In the genomic region with DNA sequence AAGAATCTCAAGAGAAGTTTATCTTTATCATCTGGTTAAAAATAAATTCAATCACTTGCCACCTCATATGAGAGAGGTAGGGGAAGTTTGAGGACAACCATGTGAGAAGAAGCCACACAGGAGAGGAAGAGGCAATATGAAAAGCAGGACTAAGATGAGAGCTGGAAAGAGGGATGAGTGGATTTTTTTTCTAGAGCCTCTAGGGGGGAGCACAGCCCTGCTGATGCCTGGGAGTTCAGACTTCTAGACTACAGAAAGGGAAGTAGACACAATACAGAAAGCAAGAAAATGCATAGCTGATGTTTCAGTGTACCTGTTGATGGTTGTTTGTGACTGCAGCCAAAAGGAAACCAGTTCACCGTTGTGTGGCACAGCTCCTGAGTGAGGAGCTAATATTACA, we compare ENCODE assay signal across 22 mouse cellular contexts.
DNase-seq lines count a peak whose midpoint lies in the region; ATAC-seq and TF ChIP-seq lines count a peak whose summit lies in the region.
"Had no signal": no experiment of that assay in that cellular context is flagged by ENCODE, and none has a peak within 500 bp of the region (broad histone marks: within the 10 kb centered on the region; RNA-seq: fewer than 3 reads in every experiment).

No protein-coding gene starts in this region.

- peak; percentile 56 for TF ChIP-seq CTCF in left cerebral cortex, adult 2 months (IDR thresholded peaks at IDR 0.05)
- peak; percentile 21 for TF ChIP-seq CTCF in Patski (IDR thresholded peaks at IDR 0.05)

- WGBS in heart, embryonic 10.5 days, result 93% methylated on average over 1 of the region's 1 CpGs
- 95% methylated on average over 1 of the region's 1 CpGs for WGBS in forebrain, embryonic 16.5 days

- no peaks in the 10 kb centered on the region for H3K4me1 ChIP-seq in heart, embryonic 10.5 days
- no peaks in the 10 kb centered on the region for H3K4me1 ChIP-seq in forebrain, embryonic 16.5 days (replicated peaks; ENCODE audit: control insufficient read depth, insufficient read depth, low read length)
- H3K4me1 ChIP-seq: forebrain, embryonic 10.5 days; megakaryocyte, embryonic 14.5 days had no signal

- no peak overlapping the region for H3K9ac ChIP-seq in forebrain, embryonic 16.5 days (replicated peaks; ENCODE audit: low read depth, low read length)
- H3K9ac ChIP-seq: hindbrain, embryonic 15.5 days; liver, postnatal 0 days had no signal

- in situ Hi-C loops in Patski (cut with MboI; ENCODE audit: low pct_unique_long_range_greater_than_20kb), result no loop called here

- no peaks in the 10 kb centered on the region for H3K27me3 ChIP-seq in heart, embryonic 10.5 days (ENCODE audit: insufficient read depth, poor library complexity, severe bottlenecking)
- H3K27me3 ChIP-seq in Patski, result peaks cover 7% of the 10 kb centered on the region
- H3K27me3 ChIP-seq in forebrain, embryonic 16.5 days (replicated peaks; ENCODE audit: control insufficient read depth, insufficient read depth, low read length), result no peaks in the 10 kb centered on the region
- H3K27me3 ChIP-seq: hindbrain, embryonic 15.5 days; megakaryocyte, embryonic 14.5 days had no signal

- ATAC-seq in Patski, result no peak
- ATAC-seq in forebrain, embryonic 16.5 days, result no peak
- ATAC-seq: intestine, embryonic 16.5 days; liver, postnatal 0 days had no signal

- intact Hi-C loops in heart, postnatal 10 days (cut with DNase I), result loop anchor here (10.0 kb wide), 1 partner anchor 401 kb away; no protein-coding TSS in a partner anchor
- intact Hi-C loops in left cerebral cortex, adult 2 months (cut with DNase I), result loop anchor here (5.0 kb wide), 1 partner anchor 409 kb away; no protein-coding TSS in a partner anchor
- intact Hi-C loops in left cerebral cortex, postnatal 4 days (cut with DNase I), result no loop called here

- H3K4me3 ChIP-seq in heart, embryonic 10.5 days, result no peak overlapping the region
- H3K4me3 ChIP-seq in left cerebral cortex, adult 2 months, result no peak overlapping the region
- H3K4me3 ChIP-seq in forebrain, embryonic 16.5 days (replicated peaks; ENCODE audit: low read length), result no peak overlapping the region
- H3K4me3 ChIP-seq: forebrain, embryonic 10.5 days; hindbrain, embryonic 15.5 days; megakaryocyte, embryonic 14.5 days had no signal

- H3K4me2 ChIP-seq in forebrain, embryonic 16.5 days (ENCODE audit: low read length), result no peak overlapping the region
- H3K4me2 ChIP-seq: hindbrain, embryonic 15.5 days had no signal

- CTCF ChIA-PET in Patski (lab: Charles Lee), result interaction anchor here (0.8 kb wide), 1 partner anchor 410 kb away, joined by 3 read pairs; no protein-coding TSS in a partner anchor

- no peak overlapping the region for H3K27ac ChIP-seq in heart, embryonic 10.5 days
- no peak overlapping the region for H3K27ac ChIP-seq in left cerebral cortex, adult 2 months
- no peak overlapping the region for H3K27ac ChIP-seq in forebrain, embryonic 16.5 days (ENCODE audit: low read length)
- H3K27ac ChIP-seq: forebrain, embryonic 10.5 days; hindbrain, embryonic 15.5 days; kidney, postnatal 0 days had no signal

- no peaks in the 10 kb centered on the region for H3K36me3 ChIP-seq in heart, embryonic 10.5 days
- H3K36me3 ChIP-seq in forebrain, embryonic 16.5 days (ENCODE audit: control insufficient read depth, insufficient read depth), result no peaks in the 10 kb centered on the region
- H3K36me3 ChIP-seq: forebrain, embryonic 10.5 days; G1E; hindbrain, embryonic 15.5 days had no signal

- DNase-seq in heart, postnatal 10 days, result peak; percentile 1 to 5
- DNase-seq in heart, embryonic 10.5 days (ENCODE audit: low spot score), result no peak
- no peak for DNase-seq in left cerebral cortex, adult 2 months (ENCODE audit: extremely low spot score in 1 of 2, low spot score in 2 of 2)
- no peak for DNase-seq in left cerebral cortex, postnatal 4 days
- no peak for DNase-seq in Patski (ENCODE audit: low read depth, low spot score)
- no peak for DNase-seq in lung, postnatal 36 days
- DNase-seq: cerebellum, adult 9-10 months; embryo, embryonic 11 days; heart, postnatal 4 days; liver; liver, postnatal 0 days; lung, postnatal 10 days; midbrain, embryonic 14.5 days; right cerebral cortex, postnatal 25 days; thymus, adult 2 months had no signal

- H3K9me3 ChIP-seq in heart, embryonic 10.5 days, result no peaks in the 10 kb centered on the region
- no peaks in the 10 kb centered on the region for H3K9me3 ChIP-seq in forebrain, embryonic 16.5 days (ENCODE audit: control insufficient read depth, low read length)
- H3K9me3 ChIP-seq: forebrain, embryonic 10.5 days; hindbrain, embryonic 15.5 days; megakaryocyte, embryonic 14.5 days had no signal

- POLR2A ChIA-PET in Patski (lab: Charles Lee), result no interaction called here

Comparison
In these comparisons a context has a peak if more than half of its experiments do, and no peak if none do; other contexts are left out.
1. DNase-seq: peak in heart, postnatal 10 days (2 of 2); none in heart, embryonic 10.5 days (single experiment), left cerebral cortex, adult 2 months (0 of 2), left cerebral cortex, postnatal 4 days (single experiment), Patski (single experiment) and lung, postnatal 36 days (single experiment).